Mouse (Mus musculus): ENCODE results near the gene Olfr1168. TPM values are rescaled to one million over a fixed set of nuclear protein-coding genes. Genes with fewer than 3 reads are reported as not detected.

Olfr1168 gene
- total RNA-seq (2023): not detected in 2 replicates

DNA sequence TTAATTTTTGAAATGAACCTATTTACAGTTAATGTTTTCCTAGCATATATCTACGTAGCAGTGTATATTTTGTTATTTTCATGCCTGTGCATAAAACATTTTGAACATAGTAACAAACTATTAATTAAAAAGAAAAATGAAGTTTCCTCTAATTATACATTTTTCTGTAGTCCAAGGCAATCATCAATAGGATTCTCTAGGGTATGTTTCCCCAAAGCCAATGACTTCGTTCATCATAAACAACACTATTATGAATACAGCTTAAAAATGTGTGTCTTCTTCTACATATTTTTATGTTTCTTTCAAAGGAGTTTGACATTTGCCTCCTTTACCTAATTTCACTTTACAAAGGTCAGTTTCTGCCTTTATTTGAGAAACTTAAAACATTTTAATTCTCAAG lies at the start of gene Olfr1168:
Gene Olfr1168 (plus strand): TSS at position 301 of the 400 bp plus-strand sequence.

DNA sequence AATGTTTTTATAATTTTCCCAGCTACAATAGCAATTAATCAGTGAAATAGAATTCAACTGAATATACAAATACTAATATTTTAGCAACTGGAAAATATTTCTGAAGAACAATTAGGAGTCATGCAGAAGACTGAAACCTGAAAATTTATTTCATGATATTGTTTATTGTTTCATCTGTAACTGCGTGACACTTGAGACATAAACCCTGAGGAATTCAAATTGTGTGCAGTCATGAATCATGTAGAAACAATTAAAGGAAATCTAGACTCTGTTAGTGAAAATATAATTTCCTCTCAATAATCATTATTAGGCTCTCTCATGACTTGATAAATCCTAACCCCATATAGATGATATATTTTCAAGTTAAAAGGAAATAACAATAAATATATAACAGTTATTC lies 26.6 kb upstream of the Olfr1168 start, which contains the start of gene Olfr1167:
Gene Olfr1167 (minus strand): TSS at position 101 of the 400 bp plus-strand sequence.

DNA sequence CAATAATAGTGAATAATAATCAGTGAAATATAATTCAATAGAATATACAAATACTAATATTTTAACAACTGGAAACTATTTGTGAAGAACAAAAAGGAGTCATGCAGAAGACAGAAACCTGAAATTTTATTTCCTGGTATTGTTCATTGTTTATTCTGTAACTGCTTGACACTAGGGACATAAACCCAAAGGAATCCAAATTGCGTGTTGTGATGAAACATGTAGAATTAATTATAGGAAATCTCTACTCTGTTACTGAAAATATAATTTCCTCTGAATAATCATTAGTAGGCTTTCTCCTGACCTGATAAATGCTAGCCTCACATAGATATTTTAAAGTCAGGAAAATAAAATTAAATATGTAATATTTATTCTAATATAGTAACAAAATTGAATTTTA lies 46.6 kb downstream of the Olfr1168 start, which contains the start of gene Olfr1170:
Gene Olfr1170 (minus strand): TSS at position 101 of the 400 bp plus-strand sequence.

Other genes with a start within 250 kb of the Olfr1168 start
- not detected in 2 replicates for gene Olfr1155, start 236.7 kb upstream of the Olfr1168 start, total RNA-seq (2023)
- not detected in 2 replicates for gene Olfr1156, start 228.8 kb upstream of the Olfr1168 start, total RNA-seq (2023)
- not detected in 2 replicates for gene Olfr1157, start 213.6 kb upstream of the Olfr1168 start, total RNA-seq (2023)
- not detected in 2 replicates for gene Olfr74, start 207.2 kb upstream of the Olfr1168 start, total RNA-seq (2023)
- not detected in 2 replicates for gene Olfr1158, start 191.8 kb upstream of the Olfr1168 start, total RNA-seq (2023)
- not detected in 2 replicates for gene Olfr1160, start 173.6 kb upstream of the Olfr1168 start, total RNA-seq (2023)
- not detected in 2 replicates for gene Olfr1161, start 159.1 kb upstream of the Olfr1168 start, total RNA-seq (2023)
- gene Olfr73, start 144.2 kb upstream of the Olfr1168 start, total RNA-seq (2023): not detected in 2 replicates
- not detected in 2 replicates for gene Olfr1162, start 130.8 kb upstream of the Olfr1168 start, total RNA-seq (2023)
- not detected in 2 replicates for gene Olfr1163, start 110.0 kb upstream of the Olfr1168 start, total RNA-seq (2023)
- not detected in 2 replicates for gene Olfr1164, start 87.9 kb upstream of the Olfr1168 start, total RNA-seq (2023)
- gene Olfr1166, start 53.6 kb upstream of the Olfr1168 start, total RNA-seq (2023): not detected in 2 replicates
- not detected in 2 replicates for gene Olfr1167, start 26.7 kb upstream of the Olfr1168 start, total RNA-seq (2023)
- gene Olfr1170, start 46.5 kb downstream of the Olfr1168 start, total RNA-seq (2023): not detected in 2 replicates
- not detected in 2 replicates for gene Olfr1173, start 98.0 kb downstream of the Olfr1168 start, total RNA-seq (2023)
- not detected in 2 replicates for gene Olfr1174-ps, start 133.3 kb downstream of the Olfr1168 start, total RNA-seq (2023)
- gene Olfr1175-ps, start 145.3 kb downstream of the Olfr1168 start, total RNA-seq (2023): not detected in 2 replicates
- not detected in 2 replicates for gene Olfr1176, start 154.8 kb downstream of the Olfr1168 start, total RNA-seq (2023)
- not detected in 2 replicates for gene Olfr1177-ps, start 164.6 kb downstream of the Olfr1168 start, total RNA-seq (2023)
- not detected in 2 replicates for gene Olfr1178, start 205.2 kb downstream of the Olfr1168 start, total RNA-seq (2023)
- not detected in 2 replicates for gene Olfr1179, start 224.6 kb downstream of the Olfr1168 start, total RNA-seq (2023)
- not detected in 2 replicates for gene Olfr1180, start 237.3 kb downstream of the Olfr1168 start, total RNA-seq (2023)
- gene Olfr1181, start 244.3 kb downstream of the Olfr1168 start, total RNA-seq (2023): not detected in 2 replicates